Mouse (Mus musculus) hindlimb bud, embryonic 11.5 days (tissue): ENCODE results near the gene Col7a1.

ENCODE experiments used
- DNase-seq: peaks from one replicate; pipeline ENCODE4 v3.0.0-alpha.2; 2012; ENCODE audit warnings: low read depth, low spot score; ENCODE audit errors: extremely low spot score

Col7a1 gene

DNA sequence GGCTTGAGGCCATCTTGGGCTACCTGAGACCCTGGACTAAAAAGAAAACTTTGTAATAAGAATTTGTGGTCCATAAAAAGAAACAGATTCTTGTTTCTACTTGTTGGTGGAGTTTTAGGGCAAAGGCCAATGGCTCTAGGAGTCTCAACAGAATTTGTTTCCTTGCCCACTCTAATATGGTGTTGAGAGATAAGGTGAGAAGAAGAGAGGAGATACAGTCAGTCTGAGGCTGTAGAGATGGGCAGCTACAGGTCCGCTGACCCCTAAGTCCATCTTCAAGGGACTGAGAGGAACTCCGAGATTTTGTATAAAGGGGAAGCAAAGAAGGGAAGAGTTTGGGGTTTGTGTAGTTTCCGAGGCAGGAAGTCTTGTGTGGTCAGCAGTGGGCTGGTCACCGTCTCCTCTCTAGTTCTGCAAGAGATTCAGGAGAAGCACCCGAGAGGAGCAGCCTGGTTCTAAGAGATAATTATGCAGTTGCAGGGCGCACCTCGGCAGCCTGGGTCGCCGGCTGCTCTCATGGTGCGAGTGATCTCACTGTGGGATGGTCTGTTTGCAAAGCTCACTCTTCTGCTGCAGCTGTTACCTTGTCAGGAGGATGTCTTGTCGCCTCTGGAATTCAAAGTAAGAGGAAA lies 63.7 kb downstream of the Col7a1 start:
- DNase-seq: no peak

DNA sequence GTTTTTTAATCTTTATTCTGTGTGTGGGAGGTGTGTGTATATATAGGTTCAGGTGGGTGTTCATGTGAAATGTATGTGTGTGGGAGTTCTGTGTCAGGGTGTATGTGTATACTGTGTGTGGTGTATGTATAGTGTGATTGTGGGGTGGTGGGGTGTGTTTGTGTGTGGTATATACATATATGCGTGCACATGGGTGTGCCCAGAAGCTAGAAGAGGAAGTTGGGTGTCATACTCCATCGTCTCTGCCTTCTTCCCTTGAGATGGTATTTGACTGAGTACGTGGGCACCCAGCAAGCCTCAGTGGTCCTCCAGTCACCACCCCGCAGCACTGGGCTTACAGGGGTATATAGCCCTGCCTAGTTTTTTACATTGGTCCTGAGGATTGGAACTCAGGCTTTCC lies 68.0 kb downstream of the Col7a1 start:
- DNase-seq: no peak

DNA sequence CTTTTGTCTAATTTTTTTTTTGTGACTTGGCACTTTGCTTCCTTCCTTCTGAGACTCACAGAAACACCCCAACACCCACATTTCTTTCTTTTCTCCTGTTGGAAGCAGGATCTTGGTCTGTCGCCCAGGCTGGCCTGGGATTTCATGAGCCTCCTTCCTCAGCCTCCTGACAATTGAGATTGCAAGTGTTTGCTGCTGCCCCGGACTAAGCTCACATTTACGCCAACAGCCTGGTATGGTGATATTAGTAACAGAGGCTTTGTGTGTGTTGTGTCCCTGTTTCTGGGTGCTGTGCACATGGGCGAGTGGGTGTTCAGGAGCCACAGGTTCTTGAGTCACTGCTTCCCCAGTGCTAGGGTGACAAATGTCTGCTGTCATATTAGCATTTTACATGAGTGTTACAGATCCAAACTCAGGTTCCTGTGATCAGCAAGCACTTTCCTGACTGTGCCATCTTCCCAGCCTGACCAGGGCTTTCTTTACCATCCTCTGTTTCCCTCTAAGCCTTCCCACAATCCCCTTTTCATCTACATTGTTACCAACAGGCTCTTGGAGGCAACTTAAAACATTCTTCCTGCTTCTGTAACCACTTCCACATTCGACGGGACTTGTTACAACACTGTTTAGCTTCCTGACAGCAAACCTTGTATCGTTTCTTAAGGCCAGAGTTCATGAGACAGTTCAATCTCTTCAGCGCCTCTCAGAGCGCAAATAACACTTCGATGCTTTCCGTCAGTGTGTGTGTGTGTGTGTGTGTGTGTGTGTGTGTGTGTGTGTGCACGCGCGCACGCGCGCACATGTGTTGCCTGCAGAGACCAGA lies 69.7 kb downstream of the Col7a1 start:
- DNase-seq: no peak

DNA sequence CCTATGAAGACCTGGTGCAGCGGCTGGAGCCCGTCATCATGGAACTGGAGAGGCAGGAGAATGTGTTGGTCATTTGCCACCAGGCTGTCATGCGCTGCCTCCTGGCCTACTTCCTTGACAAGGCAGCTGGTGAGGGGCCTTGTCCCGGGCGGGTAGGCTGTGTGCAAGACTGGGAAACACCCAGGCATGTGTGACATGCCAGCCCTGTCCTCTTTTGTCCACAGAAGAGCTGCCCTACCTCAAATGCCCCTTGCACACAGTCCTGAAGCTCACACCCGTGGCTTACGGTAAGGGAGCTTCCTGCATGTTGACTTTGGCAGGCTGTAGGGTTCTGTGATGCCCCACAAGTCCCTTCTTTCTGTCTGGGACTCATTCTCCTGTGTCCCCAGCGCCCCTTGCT lies 74.1 kb downstream of the Col7a1 start:
- no peak for DNase-seq

GRCm38 (mm10) chr9:109028421-109028820 lies 75.0 kb downstream of the Col7a1 start:
- DNase-seq: no peak

- DNase-seq: no peak
Observed at GRCm38 (mm10) chr9:109028919-109029318, 75.5 kb downstream of the Col7a1 start.

- DNase-seq: no peak
Observed at GRCm38 (mm10) chr9:109030312-109030711, 76.9 kb downstream of the Col7a1 start.

DNA sequence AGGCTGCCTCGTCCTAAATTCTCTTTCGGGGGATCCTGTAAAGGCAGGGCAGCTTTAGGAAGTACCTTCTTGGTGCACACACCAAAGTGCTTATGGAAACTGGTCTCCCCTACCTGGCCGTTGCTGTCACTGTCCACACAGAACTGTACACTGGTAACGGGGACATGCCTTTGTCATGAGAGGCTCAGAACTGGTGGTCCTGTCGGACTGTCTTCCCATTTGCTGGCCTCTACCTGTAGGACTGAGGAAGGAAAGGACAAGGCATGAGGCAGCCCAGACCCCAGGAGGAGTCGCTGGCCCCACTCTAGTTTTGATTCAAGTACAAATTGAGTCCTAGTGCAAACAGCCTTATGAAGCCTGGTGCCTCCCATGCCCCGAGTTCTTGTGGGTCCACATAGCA lies 77.6 kb downstream of the Col7a1 start:
- DNase-seq: no peak

DNA sequence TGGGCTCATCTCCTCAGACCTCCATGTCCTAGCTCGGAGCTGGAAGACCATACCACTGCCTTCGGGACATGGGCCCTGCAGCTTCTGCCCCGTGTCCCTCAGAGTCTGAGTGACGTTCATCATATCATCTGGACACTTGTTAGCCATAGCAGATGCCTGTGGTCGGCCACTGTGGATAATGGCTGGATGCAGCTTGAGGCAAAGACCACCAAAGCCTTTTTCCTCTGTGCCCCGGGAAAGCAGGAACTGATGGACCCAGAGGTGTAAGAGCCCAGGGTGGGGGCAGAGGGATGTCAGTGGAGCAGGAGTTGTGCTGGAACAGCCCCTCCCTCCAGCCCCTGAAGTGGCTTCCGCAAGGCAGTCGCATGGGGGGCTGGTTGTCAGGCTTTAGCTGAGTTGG lies 78.3 kb downstream of the Col7a1 start:
- DNase-seq: no peak

DNA sequence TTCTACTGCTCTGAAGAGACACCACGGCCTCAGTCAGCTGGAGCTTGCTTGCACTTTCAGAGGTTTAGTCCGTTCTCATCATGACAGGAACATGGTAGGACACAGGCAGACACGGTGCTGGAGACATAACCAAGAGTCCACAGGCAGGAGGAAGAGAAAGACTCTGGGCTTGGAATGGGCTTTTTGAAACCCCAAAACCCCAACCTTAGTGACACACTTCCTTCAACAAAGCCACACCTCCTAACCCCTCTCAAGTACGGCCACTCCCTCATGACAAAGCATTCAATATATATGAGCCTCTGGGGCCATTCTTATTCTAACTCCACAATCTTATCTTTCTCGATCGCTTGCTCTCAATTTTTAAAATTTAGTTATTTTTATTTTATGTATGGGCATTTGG lies 79.0 kb downstream of the Col7a1 start:
- DNase-seq: no peak
